Mouse (Mus musculus): ENCODE data around the gene Hnrnpul1. TPM values are rescaled to one million over a fixed set of nuclear protein-coding genes. Genes with fewer than 3 reads are reported as not detected.

The Hnrnpul1 gene
- polyA plus RNA-seq, 1 experiment from 2014 or later = 32.4 TPM

DNA sequence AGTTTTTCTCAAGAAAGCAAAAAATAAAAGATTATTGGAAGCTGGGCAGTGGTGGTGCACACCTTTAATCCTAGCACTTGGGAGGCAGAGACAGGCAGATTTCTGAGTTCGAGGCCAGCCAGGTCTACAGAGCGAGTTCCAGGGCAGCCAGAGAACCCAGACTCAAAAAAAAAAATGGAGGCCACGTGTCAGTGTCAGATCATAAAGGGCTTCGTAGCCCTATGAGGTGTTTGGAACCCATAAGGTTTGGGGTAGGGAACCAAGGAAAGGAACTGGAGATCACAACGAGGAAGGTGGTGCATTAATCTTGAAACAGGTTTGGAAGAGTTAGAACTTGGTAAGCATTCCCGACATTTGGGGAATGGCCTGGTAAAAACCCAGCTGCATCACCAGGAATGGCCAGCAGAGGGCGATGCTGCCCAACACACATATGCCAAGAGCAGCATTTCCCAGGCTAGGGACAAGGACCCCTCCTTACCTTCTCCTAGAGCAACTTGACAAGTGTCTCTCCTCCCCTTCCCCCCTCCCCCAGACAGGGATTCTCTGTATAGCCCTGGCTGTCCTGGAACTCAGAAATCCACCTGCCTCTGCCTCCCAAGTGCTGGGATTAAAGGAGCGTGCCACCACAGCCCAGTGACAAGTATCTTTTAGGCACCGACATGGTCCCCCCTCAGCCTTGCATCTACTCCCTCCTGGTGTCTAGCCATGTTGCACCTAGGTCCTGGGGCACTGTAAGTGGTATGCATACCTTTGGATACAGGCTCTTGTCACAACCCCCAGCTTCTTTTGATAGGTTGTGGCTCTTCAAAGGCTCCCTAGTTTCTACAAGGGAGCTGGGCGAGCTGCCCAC, 34.6 kb downstream of the Hnrnpul1 start:
- peak; percentile 10; the same call in 1 of the 2 replicates for ATAC-seq
- H3K27ac ChIP-seq (ENCODE audit: low read length) = no peak overlapping the region
- H3K4me2 ChIP-seq (replicated peaks; ENCODE audit: low read depth, low read length) = peak overlapping the region; percentile 73; the same call in 1 of the 2 replicates

DNA sequence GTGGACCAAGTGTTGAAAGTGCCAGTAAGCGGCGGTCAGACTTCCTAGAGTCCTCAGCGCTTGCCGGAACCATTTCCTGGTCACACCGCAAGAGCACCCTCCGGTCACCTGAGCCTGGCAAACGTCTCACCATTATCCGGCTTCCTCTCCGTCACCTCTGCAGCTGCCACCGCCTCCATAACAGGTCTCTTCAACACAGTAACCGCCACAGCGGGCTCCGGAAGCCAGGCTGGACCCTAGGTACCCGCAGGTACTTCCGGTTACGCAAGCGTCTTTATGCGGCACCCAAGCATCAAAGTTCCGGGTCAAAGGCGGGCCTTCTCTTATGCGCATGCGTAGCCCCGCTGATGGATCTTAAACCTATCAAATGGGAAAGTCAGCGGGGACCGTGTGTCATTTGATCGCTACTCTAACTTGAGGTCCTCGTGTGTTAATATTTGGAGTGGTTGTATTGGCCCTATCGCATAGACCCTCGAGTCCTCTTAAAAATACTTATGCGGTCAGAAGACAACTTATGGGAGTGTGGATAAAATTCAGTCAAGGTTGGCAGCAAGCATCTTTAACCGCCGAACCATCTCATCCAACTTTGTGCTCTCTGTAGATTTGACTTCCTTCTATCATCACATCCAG, 35.7 kb downstream of the Hnrnpul1 start, which contains the start of gene Ccdc97:
Gene Ccdc97, minus strand, starts transcription at position 301 of the 630 bp plus-strand sequence.
- ATAC-seq = peak; percentile 90
- peak within 1 kb of the TSS; percentile 57 for H3K4me3 ChIP-seq (ENCODE audit: low read depth, low read length)
- DNase-seq (ENCODE audit: low spot score) = peak; percentile 97
- peak within 1 kb of the TSS; percentile 73 for H3K4me2 ChIP-seq (replicated peaks; ENCODE audit: low read depth, low read length)
- no peaks in the 10 kb centered on the region for H3K4me1 ChIP-seq (ENCODE audit: insufficient read depth, low read depth, low read length)
- peaks cover 36% of the 10 kb centered on the region for H3K36me3 ChIP-seq (ENCODE audit: insufficient read depth, low read length)
- no peaks in the 10 kb centered on the region for H3K27me3 ChIP-seq (replicated peaks; ENCODE audit: insufficient read depth, low read length)
- peak within 1 kb of the TSS; percentile 57 for H3K9ac ChIP-seq (replicated peaks; ENCODE audit: low read depth)
- H3K9me3 ChIP-seq (ENCODE audit: low read length) = no peaks in the 10 kb centered on the region
- TF ChIP-seq EP300 (IDR thresholded peaks at IDR 0.05) = peak; percentile 54; the same call in 1 of the 2 replicates
- TF ChIP-seq CTCF (IDR thresholded peaks at IDR 0.05) = 0 out of 2 replicates have a peak, but pooled peaks have one; percentile 5
- peak within 1 kb of the TSS; percentile 85 for H3K27ac ChIP-seq (ENCODE audit: low read length)
- 2% methylated on average over 32 of the region's 32 CpGs for WGBS

More for the DNA sequence above, 34.6 kb downstream of the Hnrnpul1 start:
- H3K4me3 ChIP-seq (ENCODE audit: low read depth, low read length) = no peak overlapping the region
- peak; percentile 63 for DNase-seq (ENCODE audit: low spot score)
- no peaks in the 10 kb centered on the region for H3K4me1 ChIP-seq (ENCODE audit: insufficient read depth, low read depth, low read length)
- peaks cover 36% of the 10 kb centered on the region; the same call in 1 of the 2 replicates for H3K36me3 ChIP-seq (ENCODE audit: insufficient read depth, low read length)
- 58% methylated on average over 10 of the region's 10 CpGs for WGBS
- no peak for TF ChIP-seq EP300 (IDR thresholded peaks at IDR 0.05)
- TF ChIP-seq CTCF (IDR thresholded peaks at IDR 0.05) = peak; percentile 96
- H3K9me3 ChIP-seq (ENCODE audit: low read length) = no peaks in the 10 kb centered on the region
- H3K9ac ChIP-seq (replicated peaks; ENCODE audit: low read depth) = no peak overlapping the region
- no peaks in the 10 kb centered on the region for H3K27me3 ChIP-seq (replicated peaks; ENCODE audit: insufficient read depth, low read length)

DNA sequence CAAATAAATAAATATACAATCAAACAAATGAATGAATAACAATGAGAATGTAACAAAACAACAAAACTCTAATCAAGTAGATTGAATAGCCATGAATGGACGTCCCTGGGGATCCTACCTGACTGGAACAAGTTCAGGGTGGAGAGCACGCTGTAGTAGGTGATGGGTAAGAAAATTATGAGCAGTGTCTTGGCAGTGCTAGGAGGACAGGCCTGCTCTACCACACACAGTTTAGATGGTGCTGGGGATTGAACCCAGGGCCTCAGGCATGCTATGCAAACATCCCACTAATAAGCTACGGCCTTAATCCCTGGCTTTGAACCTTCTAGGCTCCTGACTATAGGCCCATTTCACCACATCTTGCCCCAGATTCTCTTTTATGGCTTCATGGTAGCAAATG, 37.1 kb downstream of the Hnrnpul1 start:
- Histone ChIP-seq H3K9ac (replicated peaks; ENCODE audit: low read depth) (no peak overlapping the region), H3K4me1 (ENCODE audit: insufficient read depth, low read depth, low read length) (no peaks in the 10 kb centered on the region), H3K4me3 (ENCODE audit: low read depth, low read length) (no peak overlapping the region), H3K4me2 (replicated peaks; ENCODE audit: low read depth, low read length) (no peak overlapping the region), H3K36me3 (ENCODE audit: insufficient read depth, low read length) (peaks cover 35% of the 10 kb centered on the region), H3K27ac (ENCODE audit: low read length) (no peak overlapping the region), H3K27me3 (replicated peaks; ENCODE audit: insufficient read depth, low read length) (no peaks in the 10 kb centered on the region), H3K9me3 (ENCODE audit: low read length) (no peaks in the 10 kb centered on the region)
- ATAC-seq (no peak), DNase-seq (ENCODE audit: low spot score) (no peak)
- WGBS = 90% methylated on average over 3 of the region's 3 CpGs
- no peak for TF ChIP-seq EP300 (IDR thresholded peaks at IDR 0.05)
- TF ChIP-seq CTCF (IDR thresholded peaks at IDR 0.05) = no peak

DNA sequence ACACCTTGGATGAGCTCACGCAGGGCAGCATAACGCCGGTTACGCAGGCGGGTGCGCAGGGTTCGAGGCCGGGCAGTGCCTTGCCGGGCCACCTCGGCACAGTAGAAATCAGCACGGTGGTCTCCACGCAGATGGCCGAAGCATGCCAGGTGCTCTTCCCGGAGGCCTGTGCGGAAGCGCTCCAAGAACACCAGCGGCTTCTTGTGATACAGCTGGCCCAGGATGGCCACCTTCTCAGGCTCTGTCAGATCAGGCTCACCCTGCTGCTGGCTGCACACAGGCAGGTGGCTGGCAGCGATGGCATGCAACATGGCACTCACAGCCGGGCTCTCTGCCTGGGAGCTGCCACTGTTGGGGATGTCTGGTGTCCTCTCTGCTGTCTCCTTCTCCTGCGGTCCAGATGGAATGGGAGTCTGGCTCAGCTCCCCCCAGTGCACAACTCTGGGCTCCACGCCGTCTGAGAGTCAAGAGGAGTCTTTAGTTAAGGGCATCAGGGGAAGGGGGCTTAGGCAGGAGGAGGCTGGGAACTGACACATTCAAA, 38.8 kb downstream of the Hnrnpul1 start:
- no peak for ATAC-seq
- TF ChIP-seq EP300 (IDR thresholded peaks at IDR 0.05) (no peak), CTCF (IDR thresholded peaks at IDR 0.05) (no peak)
- H3K36me3 ChIP-seq (ENCODE audit: insufficient read depth, low read length) = peaks cover 27% of the 10 kb centered on the region

DNA sequence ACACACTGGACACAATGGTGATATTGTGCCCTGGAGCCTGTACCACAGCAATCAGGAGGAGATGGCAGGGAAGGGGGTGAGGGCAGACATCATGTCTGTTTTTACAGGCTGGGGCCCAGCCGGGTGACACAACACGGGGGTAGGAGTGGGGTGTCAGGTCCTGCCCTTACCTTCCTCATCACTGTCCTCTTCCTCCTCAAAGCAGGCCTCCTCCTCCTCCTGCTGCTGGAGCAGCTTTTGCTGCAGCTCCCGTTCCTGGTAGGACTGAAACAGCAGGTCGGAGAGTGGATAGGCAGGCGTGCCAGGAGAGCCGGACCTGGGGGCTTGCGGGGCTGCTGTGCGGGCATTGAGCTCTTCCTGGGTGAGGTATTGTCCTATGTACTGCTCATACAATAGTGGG, 40.0 kb downstream of the Hnrnpul1 start:
- 89% methylated on average over 8 of the region's 8 CpGs for WGBS
- ATAC-seq (no peak), DNase-seq (ENCODE audit: low spot score) (no peak)
- no peaks in the 10 kb centered on the region for H3K9me3 ChIP-seq (ENCODE audit: low read length)
- no peak overlapping the region for H3K4me2 ChIP-seq (replicated peaks; ENCODE audit: low read depth, low read length)
- TF ChIP-seq CTCF (IDR thresholded peaks at IDR 0.05) (no peak), EP300 (IDR thresholded peaks at IDR 0.05) (no peak)
- no peak overlapping the region for H3K4me3 ChIP-seq (ENCODE audit: low read depth, low read length)
- H3K27ac ChIP-seq (ENCODE audit: low read length) = no peak overlapping the region
- no peaks in the 10 kb centered on the region for H3K27me3 ChIP-seq (replicated peaks; ENCODE audit: insufficient read depth, low read length)
- H3K36me3 ChIP-seq (ENCODE audit: insufficient read depth, low read length) = peaks cover 27% of the 10 kb centered on the region
- H3K9ac ChIP-seq (replicated peaks; ENCODE audit: low read depth) = no peak overlapping the region
- peaks cover 8% of the 10 kb centered on the region; the same call in 1 of the 2 replicates for H3K4me1 ChIP-seq (ENCODE audit: insufficient read depth, low read depth, low read length)

More for the DNA sequence above, 38.8 kb downstream of the Hnrnpul1 start:
- H3K27ac ChIP-seq (ENCODE audit: low read length) = no peak overlapping the region
- no peaks in the 10 kb centered on the region for H3K27me3 ChIP-seq (replicated peaks; ENCODE audit: insufficient read depth, low read length)
- H3K4me2 ChIP-seq (replicated peaks; ENCODE audit: low read depth, low read length) = no peak overlapping the region
- H3K4me3 ChIP-seq (ENCODE audit: low read depth, low read length) = no peak overlapping the region
- H3K9ac ChIP-seq (replicated peaks; ENCODE audit: low read depth) = no peak overlapping the region
- WGBS = 95% methylated on average over 22 of the region's 22 CpGs
- no peak for DNase-seq (ENCODE audit: low spot score)
- no peaks in the 10 kb centered on the region for H3K9me3 ChIP-seq (ENCODE audit: low read length)
- H3K4me1 ChIP-seq (ENCODE audit: insufficient read depth, low read depth, low read length) = no peaks in the 10 kb centered on the region; the same call in 1 of the 2 replicates

DNA sequence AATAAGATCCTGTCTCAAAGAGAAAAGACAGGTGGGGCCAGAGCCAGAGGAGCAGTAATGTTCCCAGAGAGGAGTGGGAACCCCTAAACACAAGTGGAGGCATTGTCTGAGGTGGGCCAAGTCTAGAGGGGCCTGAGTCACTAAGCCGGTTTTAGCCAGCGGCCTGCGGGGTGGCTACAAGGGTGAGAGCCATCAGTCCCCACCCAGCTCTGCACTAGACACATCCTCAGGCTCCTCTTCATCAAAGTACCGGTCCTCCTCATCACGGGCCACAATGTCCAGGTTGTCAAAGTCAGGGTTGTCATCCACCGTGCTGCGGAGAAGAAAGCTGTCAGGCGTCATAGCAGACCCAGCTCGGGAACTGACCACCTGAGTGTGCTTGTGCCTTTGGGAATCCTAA, 41.8 kb downstream of the Hnrnpul1 start:
- Histone ChIP-seq H3K4me2 (replicated peaks; ENCODE audit: low read depth, low read length) (no peak overlapping the region), H3K27me3 (replicated peaks; ENCODE audit: insufficient read depth, low read length) (no peaks in the 10 kb centered on the region), H3K9me3 (ENCODE audit: low read length) (no peaks in the 10 kb centered on the region), H3K4me3 (ENCODE audit: low read depth, low read length) (no peak overlapping the region), H3K27ac (ENCODE audit: low read length) (no peak overlapping the region), H3K9ac (replicated peaks; ENCODE audit: low read depth) (no peak overlapping the region), H3K36me3 (ENCODE audit: insufficient read depth, low read length) (peaks cover 27% of the 10 kb centered on the region), H3K4me1 (ENCODE audit: insufficient read depth, low read depth, low read length) (peaks cover 8% of the 10 kb centered on the region; the same call in 1 of the 2 replicates)
- DNase-seq (ENCODE audit: low spot score) (no peak), ATAC-seq (no peak)
- WGBS = 88% methylated on average over 9 of the region's 9 CpGs
- TF ChIP-seq CTCF (IDR thresholded peaks at IDR 0.05) (no peak), EP300 (IDR thresholded peaks at IDR 0.05) (no peak)

Data from lung, postnatal 0 days (tissue).